Mouse (Mus musculus) limb, embryonic 13.5 days (tissue): ENCODE data around the gene Trpm5. TPM values are rescaled to one million over a fixed set of nuclear protein-coding genes. Genes with fewer than 3 reads are reported as not detected.
A peak's percentile ranks its signal among the peaks of the same experiment; 100 is the strongest.

Experiments used
- ATAC-seq: fragments of 200-750 bp; cut with Nextera tagmentation; 2 replicates; pipeline ENCODE4 v1.8.0; 2017; ENCODE audit warnings: low read depth, moderate number of reproducible peaks, moderate TSS enrichment; ENCODE audit not compliant: low FRiP score
- H3K27ac ChIP-seq: fragments of 300-500 bp; sonication (generic); 2 replicates; pipeline ENCODE4 v1.5.1; 2015; ENCODE audit warnings: inconsistent platforms, mild to moderate bottlenecking, moderate library complexity
- H3K27me3 ChIP-seq: fragments of 300-500 bp; sonication (generic); 2 replicates; pipeline ENCODE4 v1.6.1; 2015; ENCODE audit warnings: mild to moderate bottlenecking, inconsistent platforms
- H3K36me3 ChIP-seq: fragments of 300-500 bp; sonication (generic); 2 replicates; pipeline ENCODE4 v1.6.1; 2015; ENCODE audit warnings: inconsistent platforms, mild to moderate bottlenecking, moderate library complexity
- H3K4me1 ChIP-seq: fragments of 300-500 bp; sonication (generic); 2 replicates; pipeline ENCODE4 v1.6.1; 2015; ENCODE audit warnings: inconsistent platforms
- H3K4me2 ChIP-seq: fragments of 300-500 bp; sonication (generic); replicated peaks from 2 replicates; pipeline ENCODE4 v1.6.1; 2015; ENCODE audit warnings: inconsistent platforms, mild to moderate bottlenecking, moderate library complexity
- H3K4me3 ChIP-seq: fragments of 300-500 bp; sonication (generic); 2 replicates; pipeline ENCODE4 v1.5.1; 2015; ENCODE audit warnings: moderate library complexity, mild to moderate bottlenecking, inconsistent platforms
- H3K9ac ChIP-seq: fragments of 300-500 bp; sonication (generic); 2 replicates; pipeline ENCODE4 v1.6.1; 2015; ENCODE audit warnings: mild to moderate bottlenecking, inconsistent platforms
- H3K9me3 ChIP-seq: fragments of 300-500 bp; sonication (generic); 2 replicates; pipeline ENCODE4 v1.6.1; 2016; ENCODE audit warnings: inconsistent platforms
- WGBS: fragments of 180-500 bp; shearing (Covaris S2); methylation state at CpG from one replicate; pipeline ENCODE4 v1.1.7; 2015; 5-methylcytosine and 5-hydroxymethylcytosine counted together
- polyA plus RNA-seq: library from polyadenylated mRNA; unstranded; fragments of >200 nt; fragmentation: Nextera tagmentation; extraction: Ambion mirVana; gene quantifications from 2 replicates; pipeline ENCODE4 v1.2.1, GENCODE M21; 2015

Gene Trpm5
- polyA plus RNA-seq, 1 experiment from 2014 or later, result 22.1 TPM

DNA sequence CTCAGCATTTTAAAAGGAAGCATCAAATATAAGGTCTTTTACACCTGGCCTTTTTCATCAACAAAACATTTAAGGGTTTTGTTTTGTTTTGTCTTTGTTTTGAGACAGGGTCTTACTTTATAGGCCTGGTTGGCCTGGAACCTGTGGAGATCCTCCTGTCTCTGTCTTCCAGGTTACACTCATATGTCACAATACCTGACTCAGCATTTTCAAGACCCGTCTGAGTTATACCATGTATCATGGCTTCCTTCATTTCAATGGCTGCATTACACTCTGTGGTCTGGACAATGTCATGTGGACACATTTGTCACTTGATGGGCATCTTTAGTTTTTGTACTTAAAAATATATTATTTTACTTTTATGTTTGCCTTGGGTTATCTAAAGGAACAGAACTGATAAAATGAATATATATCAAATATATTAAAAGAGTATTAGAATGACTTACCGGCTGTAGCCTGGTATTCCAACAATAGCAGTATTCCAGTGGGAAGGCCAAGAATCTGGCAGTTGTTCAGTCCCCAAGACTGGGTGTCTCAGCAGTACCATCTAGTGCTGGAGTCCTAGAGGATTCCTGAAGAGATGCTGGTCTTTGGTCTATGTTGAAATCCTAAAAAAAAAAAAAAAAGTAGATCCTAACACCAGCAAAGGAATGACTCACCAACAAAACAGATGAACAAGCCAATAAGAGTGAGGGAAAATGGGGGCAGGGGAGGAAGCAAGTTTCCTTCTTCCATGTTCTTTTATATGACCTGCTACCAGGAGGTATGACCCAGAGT, 50.2 kb downstream of the Trpm5 start:
- Histone ChIP-seq H3K9ac (no peak overlapping the region), H3K4me1 (no peaks in the 10 kb centered on the region), H3K36me3 (peaks cover 7% of the 10 kb centered on the region; the same call in 1 of the 2 replicates), H3K4me2 (no peak overlapping the region), H3K4me3 (no peak overlapping the region), H3K27me3 (no peaks in the 10 kb centered on the region), H3K27ac (no peak overlapping the region), H3K9me3 (peaks cover 4% of the 10 kb centered on the region; the same call in 1 of the 2 replicates)
- 90% methylated on average over 2 of the region's 2 CpGs for WGBS
- no peak for ATAC-seq

DNA sequence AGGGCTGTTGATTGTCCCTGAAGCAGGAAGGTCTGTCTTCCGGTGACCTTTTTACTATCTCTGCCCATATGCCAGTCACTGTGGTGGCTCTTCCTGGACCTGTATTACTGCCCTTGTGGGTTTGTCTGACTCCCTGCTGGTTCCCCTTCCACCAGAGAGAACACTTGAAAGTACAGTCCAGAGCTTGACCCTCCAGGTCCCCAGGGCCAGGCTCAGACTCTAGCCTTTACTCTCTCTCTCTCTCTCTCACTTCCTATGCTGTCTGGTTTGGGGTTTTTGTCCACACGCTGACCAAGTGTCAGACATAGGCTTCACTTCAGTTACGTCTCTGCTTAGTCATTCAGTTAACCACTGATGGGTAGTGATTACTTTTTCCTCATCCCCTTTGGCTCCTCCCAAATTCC, 51.5 kb downstream of the Trpm5 start:
- no peak overlapping the region for H3K4me2 ChIP-seq
- H3K4me1 ChIP-seq, result no peaks in the 10 kb centered on the region
- peaks cover 7% of the 10 kb centered on the region; the same call in 1 of the 2 replicates for H3K36me3 ChIP-seq
- H3K4me3 ChIP-seq, result no peak overlapping the region
- no peak overlapping the region for H3K9ac ChIP-seq
- no peak overlapping the region for H3K27ac ChIP-seq
- WGBS, result 74% methylated on average over 3 of the region's 3 CpGs
- ATAC-seq, result no peak
- no peaks in the 10 kb centered on the region for H3K27me3 ChIP-seq
- H3K9me3 ChIP-seq, result peaks cover 4% of the 10 kb centered on the region; the same call in 1 of the 2 replicates

DNA sequence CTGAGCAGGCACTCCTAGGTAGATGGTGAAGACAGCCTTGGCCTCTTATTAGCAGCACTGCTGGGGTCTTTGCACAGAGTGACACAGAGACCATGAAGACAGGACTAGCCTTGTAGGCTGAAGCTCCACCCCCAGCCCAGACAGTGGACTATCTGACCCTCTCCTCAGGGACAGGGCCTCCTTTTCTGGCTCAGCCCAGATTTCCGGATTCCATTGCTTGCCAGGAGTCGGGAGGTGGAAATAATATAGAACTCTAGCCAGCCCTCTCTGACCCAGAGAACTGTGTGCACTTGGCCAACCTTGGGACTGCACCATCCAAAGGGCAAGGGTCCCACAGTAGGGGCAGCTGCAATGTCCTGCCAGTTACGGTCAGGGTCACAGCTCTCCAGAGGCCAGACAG, 52.4 kb downstream of the Trpm5 start:
- H3K27me3 ChIP-seq, result no peaks in the 10 kb centered on the region
- H3K4me3 ChIP-seq, result no peak overlapping the region
- WGBS, result 79% methylated on average over 3 of the region's 3 CpGs
- H3K27ac ChIP-seq, result no peak overlapping the region
- H3K36me3 ChIP-seq, result peaks cover 10% of the 10 kb centered on the region; the same call in 1 of the 2 replicates
- peaks cover 4% of the 10 kb centered on the region; the same call in 1 of the 2 replicates for H3K9me3 ChIP-seq
- no peaks in the 10 kb centered on the region for H3K4me1 ChIP-seq
- ATAC-seq, result no peak
- H3K4me2 ChIP-seq, result no peak overlapping the region
- no peak overlapping the region for H3K9ac ChIP-seq

DNA sequence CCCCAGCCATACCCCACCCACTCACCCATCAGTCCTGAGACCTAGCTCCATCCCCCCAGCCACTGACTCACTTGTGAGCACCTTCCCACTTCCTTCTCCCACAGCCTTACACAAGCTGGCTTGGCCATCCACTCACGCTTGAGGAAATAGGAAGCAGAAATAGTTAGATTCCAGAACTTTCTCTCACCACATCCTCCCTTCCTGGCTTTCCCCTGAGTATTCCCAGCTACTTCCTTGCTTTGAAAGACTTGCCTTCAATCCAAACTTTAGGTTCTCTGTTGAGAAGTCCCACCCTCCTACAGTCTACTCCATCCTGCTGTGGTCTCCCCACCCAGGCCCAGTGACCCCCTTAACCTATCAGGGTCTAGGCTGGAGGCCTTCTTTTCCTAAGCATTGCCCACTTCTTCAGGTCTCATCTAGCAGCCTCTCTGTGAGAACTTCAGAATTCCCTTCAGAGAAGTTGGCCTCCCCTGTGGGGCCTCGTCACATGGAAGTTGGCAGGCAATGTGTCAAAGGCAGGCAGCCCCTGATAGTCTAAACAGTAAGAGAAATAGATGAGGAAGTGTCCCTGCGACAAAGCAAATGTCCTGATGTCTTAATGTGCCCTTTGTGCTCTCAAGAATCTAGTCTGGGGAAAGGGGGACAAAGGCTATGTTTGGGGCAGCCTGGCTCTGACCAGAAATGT, 53.2 kb downstream of the Trpm5 start:
- no peak overlapping the region for H3K4me2 ChIP-seq
- H3K36me3 ChIP-seq, result peaks cover 18% of the 10 kb centered on the region; the same call in 1 of the 2 replicates
- no peaks in the 10 kb centered on the region for H3K27me3 ChIP-seq
- ATAC-seq, result no peak
- H3K4me3 ChIP-seq, result no peak overlapping the region
- peaks cover 4% of the 10 kb centered on the region; the same call in 1 of the 2 replicates for H3K9me3 ChIP-seq
- WGBS, result 80% methylated on average over 3 of the region's 3 CpGs
- H3K27ac ChIP-seq, result no peak overlapping the region
- H3K4me1 ChIP-seq, result no peaks in the 10 kb centered on the region
- no peak overlapping the region for H3K9ac ChIP-seq

DNA sequence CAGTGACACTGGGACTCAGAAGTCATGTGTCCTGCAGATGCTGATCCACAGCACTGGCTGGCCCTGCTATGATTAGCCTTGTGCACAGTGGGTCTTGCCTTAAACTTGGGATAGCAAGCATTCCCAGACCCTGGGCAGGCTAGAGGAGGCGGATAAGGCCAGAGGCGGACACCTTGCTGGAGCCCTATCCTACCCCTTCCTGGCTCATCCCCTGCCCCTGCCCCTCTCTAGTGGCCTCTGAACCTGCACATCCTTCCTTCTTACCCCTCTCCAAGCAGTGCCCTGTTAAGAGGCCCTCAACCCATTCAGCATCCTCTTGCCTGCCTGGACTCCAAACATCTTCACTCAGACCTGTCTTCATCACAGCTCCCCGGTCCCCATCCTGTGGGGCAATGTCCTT, 53.9 kb downstream of the Trpm5 start:
- 94% methylated on average over 3 of the region's 3 CpGs for WGBS
- ATAC-seq, result no peak
- H3K4me1 ChIP-seq, result no peaks in the 10 kb centered on the region

DNA sequence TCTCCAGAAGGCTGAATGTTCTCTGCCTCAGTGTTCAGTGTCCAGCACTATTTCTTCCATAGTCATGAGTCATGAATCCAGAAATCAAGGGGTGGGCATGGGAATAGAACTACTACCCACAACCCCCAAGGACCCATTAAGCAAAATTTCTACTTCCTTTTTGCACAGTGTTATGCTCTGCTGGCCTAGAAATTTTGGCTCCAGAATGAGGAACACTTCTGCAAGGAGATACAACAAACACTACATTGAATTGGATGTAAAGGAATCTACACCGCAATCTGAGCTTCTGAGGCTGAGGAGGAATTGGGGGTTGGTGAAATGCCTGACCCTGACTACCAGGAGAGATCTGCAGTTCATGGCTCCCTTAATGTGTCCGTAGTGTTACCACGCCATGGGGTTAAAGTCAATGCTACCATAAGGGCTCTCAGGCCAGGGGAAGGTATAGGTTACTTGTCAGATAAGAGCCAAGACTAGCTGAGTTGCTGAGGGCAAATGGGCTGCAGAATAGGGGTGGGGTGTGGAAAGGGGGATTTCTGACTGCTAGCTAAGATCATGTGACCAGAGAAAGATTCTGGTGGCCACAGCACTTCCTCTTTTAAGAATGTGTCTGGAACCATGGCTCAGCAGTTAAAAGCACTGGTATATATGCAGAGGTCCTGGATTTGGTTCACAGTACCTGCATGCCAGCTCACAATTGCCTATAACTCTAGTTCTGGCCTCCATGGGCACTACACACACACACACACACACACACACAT, 56.1 kb downstream of the Trpm5 start:
- Histone ChIP-seq H3K27me3 (no peaks in the 10 kb centered on the region), H3K4me2 (no peak overlapping the region), H3K4me3 (no peak overlapping the region), H3K4me1 (no peaks in the 10 kb centered on the region), H3K36me3 (peaks cover 28% of the 10 kb centered on the region), H3K27ac (0 out of 2 replicates have a peak overlapping the region, but pooled peaks have one; percentile 0), H3K9ac (no peak overlapping the region), H3K9me3 (no peaks in the 10 kb centered on the region)
- 93% methylated on average over 3 of the region's 3 CpGs for WGBS
- no peak for ATAC-seq

More for the DNA sequence above, 53.9 kb downstream of the Trpm5 start:
- Histone ChIP-seq H3K36me3 (peaks cover 18% of the 10 kb centered on the region; the same call in 1 of the 2 replicates), H3K9me3 (peaks cover 4% of the 10 kb centered on the region; the same call in 1 of the 2 replicates), H3K27ac (no peak overlapping the region), H3K4me3 (no peak overlapping the region), H3K27me3 (no peaks in the 10 kb centered on the region), H3K4me2 (no peak overlapping the region), H3K9ac (no peak overlapping the region)

DNA sequence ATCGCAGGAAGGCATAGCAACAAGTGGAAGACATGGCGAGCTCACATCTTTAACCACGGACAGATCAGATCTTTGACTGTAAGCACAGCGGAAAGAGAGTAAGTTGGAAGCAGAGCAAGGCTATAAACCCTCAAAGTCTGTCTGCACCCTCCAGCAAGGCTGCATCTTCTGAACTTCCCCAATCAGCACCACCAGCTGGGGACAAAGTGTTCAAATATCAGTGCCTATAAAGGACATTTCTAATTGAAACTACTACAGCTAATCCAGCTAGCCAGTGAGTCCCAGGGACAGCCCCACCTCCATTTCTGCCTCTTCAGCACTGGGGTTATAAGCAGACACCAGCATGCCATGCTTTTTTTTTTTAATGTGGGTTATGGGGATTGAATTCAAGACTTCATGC, 57.1 kb downstream of the Trpm5 start:
- ATAC-seq, result no peak
- H3K4me2 ChIP-seq, result no peak overlapping the region
- WGBS, result 88% methylated on average over 4 of the region's 4 CpGs
- no peak overlapping the region for H3K9ac ChIP-seq
- H3K36me3 ChIP-seq, result peaks cover 34% of the 10 kb centered on the region
- H3K9me3 ChIP-seq, result no peaks in the 10 kb centered on the region
- no peak overlapping the region for H3K4me3 ChIP-seq
- no peaks in the 10 kb centered on the region for H3K27me3 ChIP-seq
- H3K27ac ChIP-seq, result no peak overlapping the region
- H3K4me1 ChIP-seq, result no peaks in the 10 kb centered on the region

DNA sequence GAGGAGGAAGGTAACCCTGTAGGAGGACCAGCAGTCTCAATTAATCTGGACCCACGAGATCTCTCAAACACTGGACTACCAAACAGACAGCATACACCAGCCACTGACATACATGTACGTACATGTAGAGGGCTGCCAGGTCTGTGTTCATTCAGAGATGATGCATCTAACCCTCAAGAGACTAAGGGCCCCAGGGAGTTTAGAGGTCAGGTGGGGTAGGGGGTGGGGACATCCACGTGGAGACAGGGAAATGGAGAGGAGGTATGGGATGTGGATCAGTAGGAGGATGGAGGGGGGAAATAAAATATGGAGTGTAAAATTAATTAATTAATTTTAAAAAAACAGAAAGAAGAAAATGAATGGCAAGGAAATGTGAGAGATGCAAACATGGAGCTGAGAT, 57.7 kb downstream of the Trpm5 start:
- Histone ChIP-seq H3K9me3 (no peaks in the 10 kb centered on the region), H3K36me3 (peaks cover 34% of the 10 kb centered on the region), H3K4me2 (no peak overlapping the region), H3K27ac (no peak overlapping the region), H3K9ac (no peak overlapping the region), H3K4me1 (no peaks in the 10 kb centered on the region), H3K27me3 (no peaks in the 10 kb centered on the region), H3K4me3 (no peak overlapping the region)
- no peak for ATAC-seq
- 69% methylated on average over 3 of the region's 3 CpGs for WGBS

DNA sequence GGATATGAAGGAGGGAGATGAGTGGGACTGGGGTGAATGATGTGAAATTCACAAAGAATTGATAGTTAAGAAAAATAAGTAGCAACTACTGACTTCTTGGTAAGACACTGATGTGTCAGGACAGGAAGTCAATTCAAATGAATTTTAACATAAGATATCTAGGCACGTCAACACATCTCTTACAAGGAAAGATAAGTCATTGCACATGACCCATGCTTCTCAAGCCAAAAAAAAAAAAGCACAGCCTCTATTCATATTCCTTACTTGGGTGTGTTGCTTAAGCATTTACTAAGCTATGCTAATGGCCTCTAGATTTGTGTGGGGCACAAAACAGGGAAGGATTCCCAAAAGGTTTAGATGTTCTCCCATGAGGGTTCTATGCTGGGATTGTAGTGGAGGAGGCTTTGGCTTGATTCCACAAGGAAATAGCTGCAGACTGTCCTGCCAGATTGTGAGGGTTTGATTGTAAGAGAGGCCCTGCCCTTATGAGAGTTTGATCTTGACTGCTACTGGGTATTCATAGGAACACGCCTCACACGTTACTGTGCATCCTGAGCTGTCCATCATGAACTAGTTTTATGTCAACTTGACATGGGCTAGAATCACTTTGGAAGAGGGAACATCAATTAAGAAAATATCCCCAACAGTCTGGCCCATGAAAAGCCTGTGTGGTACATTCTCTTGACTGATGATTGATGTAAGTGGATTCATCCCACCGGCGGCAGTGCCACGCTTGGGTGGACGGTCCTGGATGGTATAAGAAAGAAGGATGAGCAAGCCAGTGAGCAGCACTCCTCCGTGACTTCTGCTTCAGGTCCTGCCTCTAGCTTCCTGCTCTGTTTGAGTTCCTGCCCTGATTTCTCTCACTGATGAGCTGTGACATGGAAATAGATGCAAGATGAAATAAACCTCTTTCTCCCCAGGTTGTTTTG, 59.7 kb downstream of the Trpm5 start:
- no peak for ATAC-seq
- Histone ChIP-seq H3K4me1 (no peaks in the 10 kb centered on the region), H3K4me3 (no peak overlapping the region), H3K27ac (no peak overlapping the region), H3K4me2 (no peak overlapping the region), H3K9me3 (no peaks in the 10 kb centered on the region), H3K9ac (no peak overlapping the region), H3K27me3 (no peaks in the 10 kb centered on the region), H3K36me3 (peaks cover 44% of the 10 kb centered on the region)
- WGBS, result 92% methylated on average over 8 of the region's 8 CpGs

DNA sequence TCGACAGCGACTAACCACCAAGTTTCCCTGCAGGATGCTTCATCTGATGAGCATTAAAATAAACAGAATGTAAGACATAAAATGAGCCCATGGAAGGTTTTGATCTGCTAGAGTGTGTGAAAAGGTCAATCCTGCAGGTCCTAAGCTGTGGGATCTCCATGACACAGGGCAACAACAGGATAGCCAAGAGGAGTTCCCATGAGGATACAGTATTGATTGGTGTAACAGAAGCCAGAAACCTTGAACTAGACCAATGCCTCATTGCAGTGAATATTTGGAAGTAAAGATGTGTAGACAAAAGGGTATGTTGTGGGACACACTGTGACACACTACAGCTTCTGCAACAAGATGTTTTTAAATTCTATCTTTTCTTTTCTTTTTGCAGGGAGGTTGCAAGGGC, 60.3 kb downstream of the Trpm5 start:
- Histone ChIP-seq H3K9ac (no peak overlapping the region), H3K4me2 (no peak overlapping the region), H3K4me1 (no peaks in the 10 kb centered on the region), H3K9me3 (no peaks in the 10 kb centered on the region), H3K4me3 (no peak overlapping the region), H3K27ac (no peak overlapping the region), H3K36me3 (peaks cover 44% of the 10 kb centered on the region), H3K27me3 (no peaks in the 10 kb centered on the region)
- ATAC-seq, result no peak
- 94% methylated on average over 2 of the region's 2 CpGs for WGBS

DNA sequence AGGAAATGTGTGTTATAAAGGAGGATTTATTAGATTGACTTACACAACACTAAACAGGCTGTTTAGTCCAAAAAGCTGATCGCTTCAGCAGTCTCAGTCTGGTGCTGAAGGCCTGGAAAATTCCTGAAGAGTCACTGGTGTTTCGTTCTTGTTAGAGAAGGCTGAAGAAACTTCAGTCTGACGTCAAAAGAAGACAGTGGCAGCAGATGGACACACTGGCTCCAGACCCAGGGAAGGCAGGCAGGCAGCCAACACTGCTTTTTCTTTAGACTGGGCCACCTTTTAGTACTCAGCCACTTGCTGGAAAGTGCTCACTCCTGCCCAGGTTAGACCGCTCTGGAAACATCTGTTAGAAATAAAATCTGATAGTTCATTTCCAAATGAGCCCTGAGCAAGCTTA, 60.9 kb downstream of the Trpm5 start:
- no peak for ATAC-seq

More for the DNA sequence above, 60.9 kb downstream of the Trpm5 start:
- no peak overlapping the region for H3K27ac ChIP-seq
- H3K27me3 ChIP-seq, result no peaks in the 10 kb centered on the region
- H3K4me3 ChIP-seq, result no peak overlapping the region
- no peak overlapping the region for H3K9ac ChIP-seq
- no peaks in the 10 kb centered on the region for H3K9me3 ChIP-seq
- H3K36me3 ChIP-seq, result peaks cover 47% of the 10 kb centered on the region
- H3K4me1 ChIP-seq, result no peaks in the 10 kb centered on the region
- no peak overlapping the region for H3K4me2 ChIP-seq
- WGBS, result 81% methylated on average over 4 of the region's 4 CpGs
